Mouse (Mus musculus): ENCODE results near the gene Guf1. TPM values are rescaled to one million over a fixed set of nuclear protein-coding genes. Genes with fewer than 3 reads are reported as not detected.

Gene Guf1
- polyA plus RNA-seq, 1 experiment from 2014 or later: 65.7 TPM

DNA sequence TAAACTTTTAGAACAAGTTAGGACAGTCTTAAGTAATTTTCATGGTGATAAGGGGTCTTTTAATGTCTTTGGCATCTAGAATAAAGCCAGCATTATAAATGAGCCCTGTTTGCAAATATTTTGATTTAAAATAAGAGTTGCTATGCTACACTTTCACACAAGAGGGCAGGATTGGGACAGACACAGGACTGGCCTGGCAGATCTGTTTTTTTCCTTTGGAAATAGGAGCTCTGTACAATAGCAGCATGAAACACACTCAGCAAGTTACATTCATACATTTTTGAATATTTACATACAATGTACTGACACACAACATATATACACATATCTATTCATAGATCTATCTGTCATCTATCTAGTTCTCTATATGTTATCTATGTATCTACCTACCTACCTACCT, 44.3 kb downstream of the Guf1 start:
- Histone ChIP-seq H3K27ac (replicated peaks) (no peak overlapping the region), H3K9me3 (no peaks in the 10 kb centered on the region), H3K9ac (replicated peaks) (no peak overlapping the region), H3K4me3 (no peak overlapping the region), H3K4me1 (no peaks in the 10 kb centered on the region), H3K27me3 (no peaks in the 10 kb centered on the region), H3K36me3 (no peaks in the 10 kb centered on the region), H3K4me2 (replicated peaks) (no peak overlapping the region)
- ATAC-seq (ENCODE audit: low FRiP score, low read depth): no peak

GRCm38 (mm10) chr5:69613209-69613796, 56.6 kb downstream of the Guf1 start:
- Histone ChIP-seq H3K9ac (replicated peaks) (no peak overlapping the region), H3K27ac (replicated peaks) (no peak overlapping the region), H3K4me3 (no peak overlapping the region), H3K9me3 (no peaks in the 10 kb centered on the region), H3K4me2 (replicated peaks) (no peak overlapping the region), H3K27me3 (no peaks in the 10 kb centered on the region), H3K36me3 (no peaks in the 10 kb centered on the region), H3K4me1 (no peaks in the 10 kb centered on the region)
- ATAC-seq (ENCODE audit: low FRiP score, low read depth): no peak
- 28% methylated on average over 4 of the region's 4 CpGs for WGBS

DNA sequence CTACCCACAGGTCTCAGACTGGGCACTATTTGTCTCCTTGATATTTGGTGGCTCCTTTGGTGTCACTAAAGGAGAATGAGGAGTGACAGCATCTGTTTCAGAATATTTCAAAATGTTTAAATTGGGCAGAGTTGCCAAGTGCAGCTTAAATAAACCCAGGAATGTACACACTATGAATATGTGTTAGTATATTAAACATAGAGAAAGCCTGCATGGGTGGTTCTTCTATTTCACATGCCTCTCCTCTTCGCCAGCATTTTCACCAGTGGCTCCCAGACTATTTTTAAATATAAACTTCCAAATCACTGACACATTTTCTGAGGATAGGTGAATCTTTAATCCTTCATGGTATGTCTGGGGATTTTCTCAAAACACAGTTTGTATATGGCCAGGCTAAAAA, 64.2 kb downstream of the Guf1 start:
- Histone ChIP-seq H3K4me3 (no peak overlapping the region), H3K9ac (replicated peaks) (no peak overlapping the region), H3K9me3 (no peaks in the 10 kb centered on the region), H3K4me2 (replicated peaks) (no peak overlapping the region), H3K27ac (replicated peaks) (no peak overlapping the region), H3K27me3 (no peaks in the 10 kb centered on the region), H3K36me3 (no peaks in the 10 kb centered on the region), H3K4me1 (no peaks in the 10 kb centered on the region)
- 88% methylated on average over 1 of the region's 1 CpGs for WGBS
- ATAC-seq (ENCODE audit: low FRiP score, low read depth): no peak

Other genes starting within 250 kb of the Guf1 start
- gene Kctd8, start 215.2 kb upstream of the Guf1 start, polyA plus RNA-seq (2016; fragmentation: Nextera tagmentation; extraction: Ambion mirVana): 4.9 and 5.7 TPM in 2 replicates
- 0.34 TPM in 1 of 2 replicates, not detected in the other for gene Yipf7, start 14.3 kb upstream of the Guf1 start, polyA plus RNA-seq (2016; fragmentation: Nextera tagmentation; extraction: Ambion mirVana)
- 25.6 and 29.2 TPM in 2 replicates for gene Gnpda2, start 35.4 kb downstream of the Guf1 start, polyA plus RNA-seq (2016; fragmentation: Nextera tagmentation; extraction: Ambion mirVana)